Mouse (Mus musculus) liver, embryonic 12.5 days (tissue): Measurements from ENCODE around the gene 2510039O18Rik. TPM values are rescaled to one million over a fixed set of nuclear protein-coding genes. Genes with fewer than 3 reads are reported as not detected.

Experiments used
- ATAC-seq: fragments of 200-750 bp; cut with Nextera tagmentation; 2 replicates; pipeline ENCODE4 v1.8.0; 2017; ENCODE audit warnings: moderate number of reproducible peaks, mild to moderate bottlenecking, moderate library complexity
- H3K27ac ChIP-seq: fragments of 300-500 bp; sonication (generic); 2 replicates; pipeline ENCODE4 v1.5.1; 2016; ENCODE audit warnings: mild to moderate bottlenecking
- H3K27me3 ChIP-seq: fragments of 300-500 bp; sonication (generic); replicated peaks from 2 replicates; pipeline ENCODE4 v1.6.1; 2016; ENCODE audit warnings: mild to moderate bottlenecking, moderate library complexity
- H3K36me3 ChIP-seq: fragments of 300-500 bp; sonication (generic); 2 replicates; pipeline ENCODE4 v1.6.1; 2016; ENCODE audit warnings: mild to moderate bottlenecking, moderate library complexity
- H3K4me1 ChIP-seq: fragments of 300-500 bp; sonication (generic); 2 replicates; pipeline ENCODE4 v1.6.1; 2016
- H3K4me2 ChIP-seq: fragments of 300-500 bp; sonication (generic); 2 replicates; pipeline ENCODE4 v1.6.1; 2016; ENCODE audit warnings: mild to moderate bottlenecking, moderate library complexity
- H3K4me3 ChIP-seq: fragments of 300-500 bp; sonication (generic); 2 replicates; pipeline ENCODE4 v1.5.1; 2016; ENCODE audit warnings: mild to moderate bottlenecking, moderate library complexity
- H3K9ac ChIP-seq: fragments of 300-500 bp; sonication (generic); 2 replicates; pipeline ENCODE4 v1.6.1; 2016; ENCODE audit warnings: mild to moderate bottlenecking, moderate library complexity
- H3K9me3 ChIP-seq: fragments of 300-500 bp; sonication (generic); replicated peaks from 2 replicates; pipeline ENCODE4 v1.6.1; 2016; ENCODE audit warnings: mild to moderate bottlenecking, moderate library complexity
- WGBS: fragments of 180-500 bp; shearing (Covaris S2); methylation state at CpG from one replicate; pipeline ENCODE4 v1.1.7; 2016; ENCODE audit not compliant: insufficient replicate concordance; 5-methylcytosine and 5-hydroxymethylcytosine counted together
- polyA plus RNA-seq: library from polyadenylated mRNA; unstranded; fragments of >200 nt; fragmentation: Nextera tagmentation; extraction: Ambion mirVana; gene quantifications from 2 replicates; pipeline ENCODE4 v1.2.1, GENCODE M21; 2016

The 2510039O18Rik gene
- polyA plus RNA-seq, 1 experiment from 2014 or later: 19.1 TPM

DNA sequence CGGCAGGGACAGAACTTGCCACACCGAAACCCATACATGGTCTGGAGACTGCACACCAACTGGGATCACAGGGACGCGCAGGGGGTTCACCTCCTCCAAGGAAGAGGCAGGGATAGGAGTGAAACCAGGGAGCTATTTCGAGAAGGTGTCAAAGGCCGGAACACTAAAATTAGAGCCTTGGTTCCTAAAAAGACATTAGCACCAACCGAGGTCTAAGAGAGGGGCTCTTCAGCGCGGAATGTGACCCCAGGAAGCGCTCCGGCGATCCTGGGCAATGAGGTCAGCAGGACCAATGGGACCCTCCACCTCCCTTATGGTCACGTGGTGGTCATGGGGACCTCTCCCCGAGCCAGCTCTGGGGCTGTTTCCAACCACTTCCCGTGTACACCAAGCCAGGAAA lies 22.9 kb downstream of the 2510039O18Rik start:
- Histone ChIP-seq H3K9ac (no peak overlapping the region), H3K27me3 (peaks cover 11% of the 10 kb centered on the region; the same call in 1 of the 2 replicates), H3K9me3 (no peaks in the 10 kb centered on the region), H3K4me3 (no peak overlapping the region), H3K4me1 (no peaks in the 10 kb centered on the region), H3K27ac (no peak overlapping the region), H3K36me3 (no peaks in the 10 kb centered on the region), H3K4me2 (no peak overlapping the region)
- WGBS: 76% methylated on average over 15 of the region's 15 CpGs
- no peak for ATAC-seq

DNA sequence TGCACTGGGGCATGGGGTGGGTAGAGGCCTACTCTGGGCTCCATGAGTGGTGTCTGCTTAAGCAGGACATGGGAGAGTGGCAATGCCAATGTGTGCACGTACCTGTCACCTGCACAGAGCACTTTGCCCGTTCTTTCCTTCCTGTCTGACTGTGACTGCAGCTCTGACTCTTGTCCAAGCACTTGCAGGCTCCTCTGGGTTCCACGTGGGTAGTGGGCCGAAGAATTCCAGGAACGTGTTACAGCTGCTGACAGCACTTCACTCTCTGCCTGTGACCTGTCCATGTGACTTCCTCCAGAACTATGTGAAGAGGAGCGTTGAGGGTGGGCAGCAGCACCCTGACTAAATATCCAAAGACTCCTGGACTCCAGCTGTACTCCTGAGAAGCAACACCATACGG lies 25.0 kb downstream of the 2510039O18Rik start:
- WGBS: 59% methylated on average over 7 of the region's 7 CpGs
- peaks cover 14% of the 10 kb centered on the region; the same call in 1 of the 2 replicates for H3K27me3 ChIP-seq
- no peak overlapping the region for H3K4me2 ChIP-seq
- H3K9ac ChIP-seq: no peak overlapping the region
- no peak for ATAC-seq
- no peak overlapping the region for H3K4me3 ChIP-seq
- no peaks in the 10 kb centered on the region for H3K9me3 ChIP-seq
- peaks cover 9% of the 10 kb centered on the region for H3K4me1 ChIP-seq
- H3K27ac ChIP-seq: no peak overlapping the region
- H3K36me3 ChIP-seq: no peaks in the 10 kb centered on the region

DNA sequence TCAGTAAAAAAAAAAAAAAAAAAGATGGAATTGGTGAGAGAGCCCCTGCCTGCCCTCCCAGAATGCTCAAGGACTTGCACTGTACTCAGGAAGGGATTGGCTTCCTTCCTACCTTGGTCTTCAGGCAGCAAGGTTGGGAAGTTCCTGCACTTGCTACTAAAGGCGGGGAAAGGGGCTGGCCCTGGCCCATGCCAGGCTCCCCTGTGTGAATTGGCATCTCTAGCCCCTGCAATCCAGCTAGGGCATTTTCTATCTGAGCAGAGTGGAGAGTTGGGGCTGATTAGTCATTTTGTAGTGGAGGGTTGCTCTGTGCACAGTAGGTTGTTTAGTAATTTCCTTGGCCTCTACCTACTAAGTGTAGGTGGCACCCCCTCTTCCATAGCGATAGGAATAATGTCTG lies 28.1 kb downstream of the 2510039O18Rik start:
- 68% methylated on average over 2 of the region's 2 CpGs for WGBS
- no peak for ATAC-seq
- peaks cover 9% of the 10 kb centered on the region for H3K4me1 ChIP-seq
- peak overlapping the region; percentile 21; the same call in 1 of the 2 replicates for H3K4me2 ChIP-seq
- 0 out of 2 replicates have a peak, but pooled peaks cover 3% of the 10 kb centered on the region for H3K27me3 ChIP-seq
- no peak overlapping the region for H3K27ac ChIP-seq
- no peaks in the 10 kb centered on the region for H3K36me3 ChIP-seq
- no peaks in the 10 kb centered on the region for H3K9me3 ChIP-seq
- H3K4me3 ChIP-seq: no peak overlapping the region
- no peak overlapping the region for H3K9ac ChIP-seq

DNA sequence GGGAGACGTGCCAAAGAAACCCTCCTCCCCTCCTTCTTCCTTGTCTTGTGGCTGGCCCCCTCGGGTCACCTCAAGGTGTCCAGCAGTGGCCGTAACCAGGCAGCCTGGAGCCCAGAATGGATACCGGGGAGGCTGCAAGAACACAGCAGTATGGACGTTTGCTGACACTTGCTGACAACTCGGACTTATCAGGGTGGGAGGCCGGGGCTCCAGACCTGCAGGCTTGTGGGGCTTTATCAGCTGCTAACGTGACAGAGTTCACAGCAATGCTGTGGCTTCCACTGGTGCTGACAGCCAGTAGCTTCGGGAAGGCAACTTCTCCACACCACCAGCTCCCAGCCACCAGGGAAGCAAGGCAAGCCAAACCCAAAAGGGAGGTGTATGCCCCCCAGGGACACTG lies 28.6 kb downstream of the 2510039O18Rik start:
- H3K9me3 ChIP-seq: no peaks in the 10 kb centered on the region
- peak; percentile 49; the same call in 1 of the 2 replicates for ATAC-seq
- WGBS: 12% methylated on average over 9 of the region's 9 CpGs

DNA sequence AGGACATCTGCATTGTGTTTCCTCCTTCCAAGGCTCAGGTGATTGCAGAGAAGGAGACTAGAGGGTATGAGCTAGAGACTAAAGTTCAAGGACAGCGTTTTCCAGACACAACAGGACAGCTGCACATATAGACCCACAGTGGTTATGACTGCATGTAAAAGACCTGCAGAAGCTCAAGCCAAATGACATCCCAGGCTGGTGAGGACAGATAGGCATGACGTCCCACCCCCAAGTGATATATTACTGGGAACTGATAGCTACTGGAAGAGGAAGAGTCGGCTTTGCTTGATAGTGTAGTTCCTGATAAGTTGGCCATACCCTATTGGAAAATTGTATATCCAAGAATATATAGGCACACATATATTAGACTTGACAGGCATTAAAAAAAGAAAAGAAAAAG lies 35.5 kb downstream of the 2510039O18Rik start:
- 0 out of 2 replicates have a peak, but pooled peaks cover 2% of the 10 kb centered on the region for H3K27me3 ChIP-seq
- no peaks in the 10 kb centered on the region for H3K36me3 ChIP-seq
- H3K4me3 ChIP-seq: no peak overlapping the region
- H3K4me1 ChIP-seq: peaks cover 9% of the 10 kb centered on the region
- H3K9me3 ChIP-seq: no peaks in the 10 kb centered on the region
- H3K27ac ChIP-seq: no peak overlapping the region
- WGBS: 24% methylated on average over 3 of the region's 3 CpGs
- no peak overlapping the region for H3K9ac ChIP-seq
- H3K4me2 ChIP-seq: no peak overlapping the region
- peak; percentile 82 for ATAC-seq

More for the DNA sequence above, 28.6 kb downstream of the 2510039O18Rik start:
- Histone ChIP-seq H3K27ac (no peak overlapping the region), H3K4me3 (no peak overlapping the region), H3K9ac (no peak overlapping the region), H3K4me2 (peak overlapping the region; percentile 21), H3K27me3 (0 out of 2 replicates have a peak, but pooled peaks cover 3% of the 10 kb centered on the region), H3K4me1 (peaks cover 9% of the 10 kb centered on the region), H3K36me3 (no peaks in the 10 kb centered on the region)

DNA sequence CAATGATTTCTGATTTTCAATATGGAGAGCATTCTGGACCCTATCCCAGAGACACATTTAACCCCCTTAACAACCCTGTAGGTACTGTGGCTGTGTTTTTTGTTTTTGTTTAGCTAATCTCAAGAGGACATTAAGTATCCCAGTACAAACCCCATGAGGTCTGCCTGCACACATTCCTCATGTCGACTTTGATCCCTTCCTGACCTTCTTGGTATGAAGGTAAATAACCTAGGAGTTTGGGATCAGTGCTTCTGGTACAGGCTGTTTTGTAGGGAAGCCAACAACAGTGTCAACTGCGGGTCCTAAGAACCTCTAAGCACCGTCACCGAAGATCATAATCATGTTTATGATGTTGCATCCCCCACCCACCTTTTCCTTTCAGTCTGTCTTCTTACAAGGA lies 37.0 kb downstream of the 2510039O18Rik start:
- 66% methylated on average over 4 of the region's 4 CpGs for WGBS
- Histone ChIP-seq H3K9ac (no peak overlapping the region), H3K27ac (no peak overlapping the region), H3K4me1 (peaks cover 9% of the 10 kb centered on the region), H3K9me3 (no peaks in the 10 kb centered on the region), H3K4me3 (no peak overlapping the region), H3K27me3 (0 out of 2 replicates have a peak, but pooled peaks cover 8% of the 10 kb centered on the region), H3K36me3 (no peaks in the 10 kb centered on the region), H3K4me2 (no peak overlapping the region)
- no peak for ATAC-seq

DNA sequence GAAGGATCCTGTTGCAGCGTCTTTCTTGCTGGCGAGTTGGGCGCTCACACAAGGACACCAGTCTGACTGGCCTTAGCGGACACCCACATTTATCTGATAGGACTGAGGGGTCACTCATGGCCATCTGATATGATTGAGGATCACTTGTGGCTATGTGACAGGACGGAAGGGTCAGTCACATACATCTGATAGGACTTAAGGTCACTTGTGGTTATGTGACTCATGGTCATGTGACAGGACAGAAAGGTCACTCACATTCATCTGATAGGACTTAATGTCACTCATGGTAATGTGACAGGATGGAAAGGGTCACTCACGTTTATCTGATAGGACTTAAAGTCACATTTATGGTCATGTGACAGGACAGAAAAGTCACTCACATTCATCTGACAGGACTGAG lies 37.7 kb downstream of the 2510039O18Rik start:
- H3K9ac ChIP-seq: no peak overlapping the region
- H3K4me1 ChIP-seq: peaks cover 9% of the 10 kb centered on the region
- H3K9me3 ChIP-seq: no peaks in the 10 kb centered on the region
- no peak overlapping the region for H3K4me2 ChIP-seq
- H3K27ac ChIP-seq: no peak overlapping the region
- ATAC-seq: no peak
- 0 out of 2 replicates have a peak, but pooled peaks cover 8% of the 10 kb centered on the region for H3K27me3 ChIP-seq
- WGBS: 74% methylated on average over 6 of the region's 6 CpGs
- H3K4me3 ChIP-seq: no peak overlapping the region
- H3K36me3 ChIP-seq: no peaks in the 10 kb centered on the region

DNA sequence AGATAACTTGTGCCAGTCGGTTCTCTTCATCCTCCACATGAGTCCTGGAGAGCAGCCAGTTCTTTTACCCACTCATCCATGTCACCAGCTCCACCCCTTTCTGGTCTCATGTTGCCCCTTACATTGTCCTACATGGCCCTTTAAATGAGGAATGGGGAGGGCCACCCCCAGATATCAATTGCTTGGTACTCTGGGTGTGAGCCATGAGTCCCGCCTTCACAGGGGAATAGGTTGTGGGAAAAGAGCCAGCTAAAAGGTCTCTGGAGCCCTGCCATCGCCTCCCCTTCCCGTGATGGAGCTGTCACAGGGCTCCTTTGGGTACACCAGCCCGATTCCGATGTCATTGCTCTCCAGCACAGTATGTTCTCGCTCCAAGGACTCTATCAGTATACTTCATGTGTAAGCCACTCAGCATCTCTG lies 38.8 kb downstream of the 2510039O18Rik start:
- peaks cover 9% of the 10 kb centered on the region for H3K4me1 ChIP-seq
- no peaks in the 10 kb centered on the region for H3K9me3 ChIP-seq
- no peak overlapping the region for H3K4me3 ChIP-seq
- no peak overlapping the region for H3K27ac ChIP-seq
- ATAC-seq: no peak
- no peak overlapping the region for H3K9ac ChIP-seq
- 0 out of 2 replicates have a peak, but pooled peaks cover 8% of the 10 kb centered on the region for H3K27me3 ChIP-seq
- no peak overlapping the region for H3K4me2 ChIP-seq
- H3K36me3 ChIP-seq: no peaks in the 10 kb centered on the region
- 66% methylated on average over 7 of the region's 7 CpGs for WGBS

DNA sequence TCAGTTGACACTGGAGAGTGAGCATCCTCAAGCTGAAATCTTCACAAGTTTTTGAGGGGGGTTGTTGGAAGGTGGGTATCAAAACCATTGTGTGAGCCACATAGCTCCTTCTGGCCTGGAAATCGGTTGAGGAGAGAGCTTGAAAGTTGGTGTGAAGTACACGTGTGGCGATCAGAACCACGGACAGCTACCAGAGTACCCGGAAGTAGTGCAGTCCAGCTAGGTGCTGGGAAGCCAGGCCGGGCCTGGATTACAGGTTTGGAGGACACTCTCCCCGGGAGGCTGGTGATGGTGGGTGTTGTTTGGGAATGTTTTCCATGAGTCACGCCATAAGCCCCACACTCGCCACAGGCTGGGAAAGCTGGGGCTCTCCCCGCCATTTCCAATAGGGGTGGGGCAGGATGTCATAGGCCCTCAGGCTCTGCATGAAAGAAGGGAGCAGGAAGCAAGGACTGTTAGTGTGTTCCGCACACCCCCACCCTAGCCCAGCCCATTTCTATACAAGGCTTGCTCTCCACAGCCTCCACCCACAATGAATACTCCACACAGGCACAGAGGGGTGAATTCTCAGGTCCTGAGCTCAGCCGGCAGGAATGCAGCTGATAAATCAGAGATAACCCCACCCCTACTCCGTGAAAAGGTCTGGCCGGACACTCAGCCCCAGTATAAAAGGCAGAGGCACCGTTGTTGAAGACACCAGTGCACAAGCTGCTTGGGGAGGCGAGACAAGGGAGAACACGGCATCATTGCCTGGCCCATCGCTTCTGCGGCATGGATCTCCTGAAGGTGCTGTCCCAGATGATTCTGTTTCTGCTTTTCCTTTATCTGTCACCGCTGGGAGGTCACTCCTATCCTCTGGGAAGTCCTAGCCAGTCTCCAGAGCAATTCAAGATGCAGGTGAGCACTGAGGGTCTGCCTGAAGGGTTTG lies 44.8 kb downstream of the 2510039O18Rik start, which contains the start of gene Nppb:
Gene Nppb, plus strand, starts transcription at position 584 of the 928 bp plus-strand sequence.
- Histone ChIP-seq H3K9me3 (no peaks in the 10 kb centered on the region), H3K36me3 (no peaks in the 10 kb centered on the region), H3K4me2 (peak within 1 kb of the TSS; percentile 25; the same call in 1 of the 2 replicates), H3K4me3 (no peak within 1 kb of the TSS), H3K27me3 (peaks cover 25% of the 10 kb centered on the region), H3K4me1 (0 out of 2 replicates have a peak, but pooled peaks cover 4% of the 10 kb centered on the region), H3K27ac (no peak within 1 kb of the TSS), H3K9ac (no peak within 1 kb of the TSS)
- WGBS: 22% methylated on average over 20 of the region's 20 CpGs
- ATAC-seq: 0 out of 2 replicates have a peak, but pooled peaks have one; percentile 35

DNA sequence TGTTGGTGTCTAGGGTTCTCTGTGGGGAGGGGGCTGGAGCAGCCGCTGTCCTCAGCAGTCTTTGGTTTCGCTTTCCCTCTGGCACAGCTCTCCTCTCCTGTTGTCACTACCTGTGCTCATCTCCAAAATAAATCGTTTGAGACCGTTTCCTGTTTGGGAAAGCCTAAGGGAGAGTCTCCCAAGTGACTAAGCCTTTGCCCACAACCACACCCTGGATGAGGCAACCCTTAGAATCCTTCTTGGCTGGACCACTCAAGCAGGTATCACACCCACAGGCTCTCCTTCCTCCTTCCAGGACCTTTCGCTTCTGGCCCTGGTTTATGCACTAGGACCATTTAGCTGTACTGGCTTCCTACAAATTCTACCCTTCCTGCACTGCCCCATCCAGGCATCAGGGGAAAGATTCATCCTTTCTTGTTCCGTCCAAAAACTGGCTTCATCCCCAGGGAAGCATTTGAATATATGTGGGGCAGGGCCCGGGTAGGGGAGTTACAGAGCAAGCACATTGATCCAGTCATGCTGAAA lies 52.9 kb downstream of the 2510039O18Rik start:
- WGBS: 39% methylated on average over 7 of the region's 7 CpGs
- Histone ChIP-seq H3K4me2 (no peak overlapping the region), H3K36me3 (no peaks in the 10 kb centered on the region), H3K9ac (no peak overlapping the region), H3K4me3 (no peak overlapping the region), H3K27me3 (0 out of 2 replicates have a peak, but pooled peaks cover 4% of the 10 kb centered on the region), H3K4me1 (no peaks in the 10 kb centered on the region), H3K27ac (no peak overlapping the region), H3K9me3 (no peaks in the 10 kb centered on the region)
- no peak for ATAC-seq

DNA sequence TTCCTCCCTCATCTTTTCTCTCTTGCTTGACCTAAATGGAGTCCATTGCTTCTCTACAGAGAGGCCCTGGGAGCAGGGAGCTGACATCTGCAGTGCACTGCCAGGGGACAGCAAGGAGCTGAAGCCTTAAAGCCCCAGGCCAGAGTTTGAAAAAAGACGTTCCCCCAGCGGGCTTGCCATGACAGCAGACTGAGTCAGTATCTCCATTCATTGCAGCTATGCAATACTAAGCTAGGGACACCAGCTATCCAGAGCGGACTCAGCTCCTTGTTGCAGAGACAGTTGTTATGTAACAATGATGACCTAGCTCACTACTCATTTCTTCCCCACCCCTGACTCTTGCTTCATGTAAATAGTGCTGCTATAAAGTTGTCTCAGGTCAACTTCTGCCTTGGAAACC lies 54.6 kb downstream of the 2510039O18Rik start:
- WGBS: 60% methylated on average over 3 of the region's 3 CpGs
- Histone ChIP-seq H3K4me3 (no peak overlapping the region), H3K9ac (no peak overlapping the region), H3K27me3 (no peaks in the 10 kb centered on the region), H3K4me1 (no peaks in the 10 kb centered on the region), H3K36me3 (no peaks in the 10 kb centered on the region), H3K27ac (no peak overlapping the region), H3K4me2 (no peak overlapping the region), H3K9me3 (no peaks in the 10 kb centered on the region)
- ATAC-seq: no peak
